Mouse (Mus musculus) MEL (cell line): ENCODE measurements around the gene Gm20388. TPM values are rescaled to one million over a fixed set of nuclear protein-coding genes. Genes with fewer than 3 reads are reported as not detected.

ENCODE experiments used
- DNase-seq: peaks from one replicate; pipeline ENCODE4 v3.0.0; 2011; ENCODE audit warnings: low read depth, low spot score
- H3K27ac ChIP-seq: 2 replicates; pipeline ENCODE4 v1.5.1; 2012; ENCODE audit warnings: low read depth, mild to moderate bottlenecking, control low read depth, low read length, moderate library complexity; ENCODE audit not compliant: control insufficient read depth
- H3K27me3 ChIP-seq, 2 experiments: fragments of 150-350 bp in 1 of 2; sonication (generic) in 1 of 2; 2 replicates each; pipeline ENCODE4 v1.6.1; 2012; ENCODE audit warnings: low read length in 2 of 2, mild to moderate bottlenecking in 2 of 2, improper control_type of control experiment in 1 of 2, moderate library complexity in 1 of 2; ENCODE audit not compliant: insufficient read depth in 2 of 2, control insufficient read depth in 1 of 2
- H3K36me3 ChIP-seq, 2 experiments: 2 replicates each; pipeline ENCODE4 v1.6.1; 2012 to 2014; ENCODE audit warnings: low read length in 2 of 2, improper control_type of control experiment in 1 of 2, inconsistent platforms in 1 of 2, mild to moderate bottlenecking in 1 of 2; ENCODE audit not compliant: insufficient read depth in 2 of 2, control insufficient read depth in 1 of 2
- H3K4me1 ChIP-seq, 2 experiments: fragments of 150-350 bp in 1 of 2; sonication (generic) in 1 of 2; 2 replicates each; pipeline ENCODE4 v1.6.1; 2012; ENCODE audit warnings: low read length in 2 of 2, improper control_type of control experiment in 1 of 2, mild to moderate bottlenecking in 1 of 2; ENCODE audit not compliant: insufficient read depth in 2 of 2, control insufficient read depth in 1 of 2
- H3K4me3 ChIP-seq, 2 experiments: fragments of 150-350 bp in 1 of 2; sonication (generic) in 1 of 2; 2 replicates each; pipeline ENCODE4 v1.5.1; 2012; ENCODE audit warnings: low read depth in 2 of 2, low read length in 2 of 2, mild to moderate bottlenecking in 2 of 2, moderate library complexity in 2 of 2, control low read depth in 1 of 2, improper control_type of control experiment in 1 of 2; ENCODE audit not compliant: control insufficient read depth in 1 of 2, insufficient read depth in 1 of 2
- H3K79me2 ChIP-seq: 2 replicates; pipeline ENCODE4 v1.6.1; 2012; ENCODE audit warnings: mild to moderate bottlenecking, low read length, moderate library complexity; ENCODE audit not compliant: control insufficient read depth, poor library complexity, insufficient read depth
- H3K9ac ChIP-seq: 2 replicates; pipeline ENCODE4 v1.6.1; 2012; ENCODE audit warnings: low read depth, mild to moderate bottlenecking, control low read depth, low read length, moderate library complexity; ENCODE audit not compliant: control insufficient read depth, poor library complexity, severe bottlenecking
- H3K9me3 ChIP-seq: fragments of 150-350 bp; sonication (generic); replicated peaks from 2 replicates; pipeline ENCODE4 v1.6.1; 2012; ENCODE audit warnings: mild to moderate bottlenecking, low read length, improper control_type of control experiment, moderate library complexity; ENCODE audit not compliant: insufficient read depth
- BHLHE40 ChIP-seq: IDR thresholded peaks from 2 replicates; pipeline ENCODE4 v1.6.1; 2012; ENCODE audit warnings: low read depth, mild to moderate bottlenecking, inconsistent platforms, low read length, improper control_type of control experiment, borderline replicate concordance
- CHD1 ChIP-seq: IDR thresholded peaks from 2 replicates; pipeline ENCODE4 v1.6.1; 2012; ENCODE audit warnings: low read depth, mild to moderate bottlenecking, inconsistent platforms, low read length, improper control_type of control experiment
- CHD2 ChIP-seq: IDR thresholded peaks from 2 replicates; pipeline ENCODE4 v1.6.1; 2011; ENCODE audit warnings: low read length, improper control_type of control experiment
- CTCF ChIP-seq, 3 experiments: IDR thresholded peaks in 2 of 3; conservative IDR thresholded peaks in 1 of 3; 2 replicates each; pipeline ENCODE4 v1.5.1; 2011 to 2012; ENCODE audit warnings: low read length in 3 of 3, low read depth in 2 of 3, mild to moderate bottlenecking in 2 of 3, improper control_type of control experiment in 1 of 3, inconsistent platforms in 1 of 3, mixed read lengths in 1 of 3, moderate library complexity in 1 of 3; ENCODE audit not compliant: control insufficient read depth in 1 of 3, insufficient read depth in 1 of 3, poor library complexity in 1 of 3, severe bottlenecking in 1 of 3
- E2F4 ChIP-seq: IDR thresholded peaks from 2 replicates; pipeline ENCODE4 v1.6.1; 2011; ENCODE audit warnings: low read depth, low read length, improper control_type of control experiment, borderline replicate concordance
- ETS1 ChIP-seq: IDR thresholded peaks from 2 replicates; pipeline ENCODE4 v1.6.1; 2012; ENCODE audit warnings: low read depth, mild to moderate bottlenecking, inconsistent platforms, low read length, improper control_type of control experiment, moderate library complexity
- GABPA ChIP-seq: IDR thresholded peaks from 2 replicates; pipeline ENCODE4 v1.6.1; 2012; ENCODE audit warnings: low read depth, mild to moderate bottlenecking, inconsistent platforms, low read length, improper control_type of control experiment, moderate library complexity
- HCFC1 ChIP-seq: IDR thresholded peaks from 2 replicates; pipeline ENCODE4 v1.6.1; 2012; ENCODE audit warnings: low read depth, mild to moderate bottlenecking, inconsistent platforms, low read length, improper control_type of control experiment, moderate library complexity
- MAFK ChIP-seq: IDR thresholded peaks from 2 replicates; pipeline ENCODE4 v1.6.1; 2011; ENCODE audit warnings: low read depth, mild to moderate bottlenecking, low read length, improper control_type of control experiment, borderline replicate concordance
- MEF2A ChIP-seq: IDR thresholded peaks from 2 replicates; pipeline ENCODE4 v1.6.1; 2014; ENCODE audit warnings: low read depth, mild to moderate bottlenecking, inconsistent platforms, low read length, improper control_type of control experiment; ENCODE audit not compliant: poor library complexity, insufficient replicate concordance, severe bottlenecking; ENCODE audit errors: extremely low read depth
- MXI1 ChIP-seq: IDR thresholded peaks from 2 replicates; pipeline ENCODE4 v1.6.1; 2011; ENCODE audit warnings: mild to moderate bottlenecking, low read depth, low read length, improper control_type of control experiment
- MYC ChIP-seq: IDR thresholded peaks from 2 replicates; pipeline ENCODE4 v1.6.1; 2011; ENCODE audit warnings: low read depth, mild to moderate bottlenecking, low read length, improper control_type of control experiment, moderate library complexity
- NELFE ChIP-seq: IDR thresholded peaks from 2 replicates; pipeline ENCODE4 v1.6.1; 2011; ENCODE audit warnings: low read depth, low read length, improper control_type of control experiment
- NRF1 ChIP-seq: IDR thresholded peaks from 2 replicates; pipeline ENCODE4 v1.6.1; 2014; ENCODE audit warnings: low read depth, mild to moderate bottlenecking, inconsistent platforms, low read length, improper control_type of control experiment, moderate library complexity; ENCODE audit not compliant: poor library complexity, insufficient read depth, severe bottlenecking
- POLR2AphosphoS2 ChIP-seq: IDR thresholded peaks from 2 replicates; pipeline ENCODE4 v1.6.1; 2011; ENCODE audit warnings: low read length, improper control_type of control experiment
- RCOR1 ChIP-seq: IDR thresholded peaks from 2 replicates; pipeline ENCODE4 v1.6.1; 2012; ENCODE audit warnings: low read depth, mild to moderate bottlenecking, inconsistent platforms, low read length, improper control_type of control experiment
- SMC3 ChIP-seq: IDR thresholded peaks from 2 replicates; pipeline ENCODE4 v1.6.1; 2011; ENCODE audit warnings: low read depth, low read length, improper control_type of control experiment
- TAL1 ChIP-seq: IDR thresholded peaks from 2 replicates; pipeline ENCODE4 v1.6.1; 2012; ENCODE audit warnings: mild to moderate bottlenecking, inconsistent platforms, low read length, moderate library complexity, mixed read lengths
- TCF12 ChIP-seq: IDR thresholded peaks from 2 replicates; pipeline ENCODE4 v1.6.1; 2014; ENCODE audit warnings: low read depth, mild to moderate bottlenecking, inconsistent platforms, low read length, improper control_type of control experiment, moderate library complexity
- UBTF ChIP-seq: IDR thresholded peaks from 2 replicates; pipeline ENCODE4 v1.6.1; 2012; ENCODE audit warnings: low read depth, mild to moderate bottlenecking, inconsistent platforms, low read length, improper control_type of control experiment, moderate library complexity, borderline replicate concordance; ENCODE audit not compliant: insufficient read depth
- USF1 ChIP-seq: IDR thresholded peaks from 2 replicates; pipeline ENCODE4 v1.6.1; 2014; ENCODE audit warnings: low read depth, mild to moderate bottlenecking, inconsistent platforms, low read length, improper control_type of control experiment, moderate library complexity
- USF2 ChIP-seq, 2 experiments: IDR thresholded peaks; 2 replicates each; pipeline ENCODE4 v1.6.1; 2011 to 2012; ENCODE audit warnings: improper control_type of control experiment in 2 of 2, low read length in 2 of 2, borderline replicate concordance in 1 of 2, inconsistent platforms in 1 of 2, low read depth in 1 of 2, mild to moderate bottlenecking in 1 of 2; ENCODE audit not compliant: insufficient read depth in 1 of 2
- ZC3H11A ChIP-seq: IDR thresholded peaks from 2 replicates; pipeline ENCODE4 v1.6.1; 2012; ENCODE audit warnings: low read depth, mild to moderate bottlenecking, inconsistent platforms, low read length, improper control_type of control experiment
- ZKSCAN1 ChIP-seq: IDR thresholded peaks from 2 replicates; pipeline ENCODE4 v1.6.1; 2012; ENCODE audit warnings: low read depth, mild to moderate bottlenecking, inconsistent platforms, low read length, improper control_type of control experiment, moderate library complexity
- polyA plus RNA-seq, 2 experiments: library from polyadenylated mRNA; stranded (reverse) in 1 of 2; unstranded in 1 of 2; fragments of >175 nt in 1 of 2; fragments of >200 nt in 1 of 2; gene quantifications; 2 replicates each; pipeline versions ENCODE4 v1.2.1 to v1.2.4; 2012; ENCODE audit warnings: low replicate concordance in 2 of 2, low read depth in 1 of 2; ENCODE audit not compliant: insufficient read length in 2 of 2, insufficient read depth in 1 of 2, missing spikeins in 1 of 2
- total RNA-seq: library from RNA; depleted of rRNA; stranded (reverse); fragments of 300-350 nt; gene quantifications from 2 replicates; pipeline ENCODE4 v1.2.3, GENCODE M21; 2012

Gm20388 gene
- total and polyA plus RNA-seq, 3 experiments: 11.1 to 17.8 TPM; not detected in 1

DNA sequence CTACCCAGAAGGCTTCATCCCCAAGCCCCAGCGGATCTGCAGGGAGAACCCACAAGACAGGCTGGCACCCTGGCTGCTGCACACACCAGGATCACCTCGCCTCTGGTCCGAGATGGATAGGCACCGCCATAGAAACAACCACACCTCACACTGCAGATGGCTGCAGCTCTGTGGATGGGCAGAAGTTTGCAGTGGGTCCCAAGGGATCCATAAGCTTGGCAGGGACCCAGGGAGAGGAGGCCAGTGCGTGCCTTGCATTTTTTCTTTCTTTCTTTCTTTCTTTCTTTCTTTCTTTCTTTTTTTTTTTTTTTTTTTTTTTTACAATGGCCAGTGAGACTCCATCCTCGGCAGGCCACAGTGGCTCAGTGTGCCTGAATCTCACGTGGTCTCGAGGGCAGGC lies 1360.9 kb downstream of the Gm20388 start:
- no peak for TF ChIP-seq CHD2
- no peak for TF ChIP-seq MXI1
- no peak for TF ChIP-seq MEF2A
- no peak for TF ChIP-seq NELFE
- no peak for TF ChIP-seq CTCF (IDR thresholded peaks at IDR 0.05 in 2 of 3, conservative IDR thresholded peaks at IDR 0.05 in 1 of 3; ENCODE audit: control insufficient read depth in 1 of 3, insufficient read depth in 1 of 3, low read depth in 2 of 3, low read length in 3 of 3, poor library complexity in 1 of 3, severe bottlenecking in 1 of 3)
- TF ChIP-seq HCFC1: no peak
- TF ChIP-seq NRF1: no peak
- Histone ChIP-seq H3K79me2 (no peaks in the 10 kb centered on the region), H3K4me1 (no peaks in the 10 kb centered on the region), H3K27me3 (no peaks in the 10 kb centered on the region), H3K4me3 (no peak overlapping the region), H3K36me3 (no peaks in the 10 kb centered on the region), H3K9me3 (no peaks in the 10 kb centered on the region; the same call in 1 of the 2 replicates), H3K9ac (no peak overlapping the region), H3K27ac (no peak overlapping the region)
- no peak for DNase-seq

DNA sequence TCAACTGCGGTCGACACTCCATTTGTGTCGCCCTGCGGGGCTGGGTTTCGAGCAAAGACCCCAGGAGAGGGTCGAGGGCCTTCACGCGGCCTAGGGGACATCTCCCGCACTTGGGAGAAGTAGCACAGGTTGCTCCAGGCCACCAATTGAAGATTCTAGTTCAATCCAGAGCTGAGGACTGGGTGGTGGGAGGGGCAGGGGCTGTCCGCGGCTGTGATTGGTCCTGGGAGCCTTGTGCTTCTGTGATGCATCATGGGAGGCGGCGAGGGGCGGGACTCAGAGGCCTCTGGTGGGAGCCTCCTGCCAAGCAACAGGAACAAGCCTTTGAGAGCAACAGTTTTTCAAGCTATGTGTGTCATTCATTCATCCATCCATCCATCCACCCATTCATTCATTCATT lies 1362.6 kb downstream of the Gm20388 start:
- H3K4me3 ChIP-seq: no peak overlapping the region
- H3K79me2 ChIP-seq: no peaks in the 10 kb centered on the region
- no peak for DNase-seq

DNA sequence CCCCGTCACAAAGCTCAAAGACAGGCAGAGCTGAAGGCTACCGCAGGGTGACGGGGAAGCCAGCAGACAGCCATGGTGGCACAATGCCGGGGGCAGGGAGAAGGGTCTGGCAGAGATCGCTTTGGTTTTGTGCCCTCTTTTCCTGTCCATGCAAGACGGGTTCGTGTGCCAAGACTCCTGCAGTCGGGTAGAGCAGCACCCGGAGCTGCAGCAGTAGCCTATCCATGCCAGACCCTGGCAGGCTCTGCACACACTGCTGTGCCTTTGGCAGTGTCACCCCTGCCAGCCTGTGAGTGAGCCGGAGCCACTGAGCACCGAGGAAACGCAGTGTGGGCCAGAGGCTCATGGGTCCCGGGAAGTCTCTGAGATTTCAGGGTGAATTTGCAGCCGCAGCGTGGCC lies 1363.0 kb downstream of the Gm20388 start:
- Histone ChIP-seq H3K27me3 (no peaks in the 10 kb centered on the region), H3K4me3 (no peak overlapping the region), H3K9me3 (no peaks in the 10 kb centered on the region; the same call in 1 of the 2 replicates), H3K79me2 (no peaks in the 10 kb centered on the region), H3K36me3 (no peaks in the 10 kb centered on the region), H3K9ac (no peak overlapping the region), H3K27ac (no peak overlapping the region), H3K4me1 (no peaks in the 10 kb centered on the region)
- no peak for DNase-seq
- TF ChIP-seq SMC3 (no peak), ETS1 (no peak), MEF2A (no peak), TCF12 (no peak), MAFK (no peak), MXI1 (no peak), ZKSCAN1 (no peak), UBTF (no peak), GABPA (no peak), TAL1 (no peak), CHD1 (no peak), RCOR1 (no peak), CHD2 (no peak), HCFC1 (no peak), CTCF (IDR thresholded peaks at IDR 0.05 in 2 of 3, conservative IDR thresholded peaks at IDR 0.05 in 1 of 3; ENCODE audit: control insufficient read depth in 1 of 3, insufficient read depth in 1 of 3, low read depth in 2 of 3, low read length in 3 of 3, poor library complexity in 1 of 3, severe bottlenecking in 1 of 3) (no peak), MYC (no peak), USF1 (no peak), POLR2AphosphoS2 (no peak), ZC3H11A (no peak), USF2 (IDR thresholded peaks at IDR 0.05; ENCODE audit: borderline replicate concordance in 1 of 2, insufficient read depth in 1 of 2, low read depth in 1 of 2, low read length in 2 of 2) (no peak)

More for the DNA sequence above, 1362.6 kb downstream of the Gm20388 start:
- H3K9me3 ChIP-seq: no peaks in the 10 kb centered on the region; the same call in 1 of the 2 replicates
- TF ChIP-seq RCOR1 (no peak), E2F4 (no peak), BHLHE40 (no peak), NELFE (no peak)
- no peak overlapping the region for H3K27ac ChIP-seq
- no peaks in the 10 kb centered on the region for H3K4me1 ChIP-seq
- no peaks in the 10 kb centered on the region for H3K27me3 ChIP-seq
- H3K9ac ChIP-seq: no peak overlapping the region
- no peaks in the 10 kb centered on the region for H3K36me3 ChIP-seq
